Mouse (Mus musculus) lung, adult 2 months (tissue): Measurements from ENCODE around the gene Nipal4. TPM values are rescaled to one million over a fixed set of nuclear protein-coding genes. Genes with fewer than 3 reads are reported as not detected.

Experiments
- DNase-seq: peaks from one replicate; pipeline ENCODE4 v3.0.0; 2022
- H3K4me1 ChIP-seq: fragments of 200-500 bp; 2 replicates; pipeline ENCODE4 v1.6.1; 2011; ENCODE audit warnings: low read length; ENCODE audit not compliant: control insufficient read depth, insufficient read depth
- H3K4me3 ChIP-seq: fragments of 200-500 bp; replicated peaks from 2 replicates; pipeline ENCODE3; 2011; ENCODE audit warnings: low read depth, mild to moderate bottlenecking, control low read depth, low read length; ENCODE audit errors: extremely low read depth
- CTCF ChIP-seq: fragments of 200-500 bp; IDR thresholded peaks from 2 replicates; pipeline ENCODE4 v1.5.1; 2011; ENCODE audit warnings: mild to moderate bottlenecking, low read length, control low read depth; ENCODE audit not compliant: insufficient read depth
- POLR2A ChIP-seq: fragments of 200-500 bp; IDR thresholded peaks from 2 replicates; pipeline ENCODE4 v1.6.1; 2011; ENCODE audit warnings: low read depth, mild to moderate bottlenecking, control low read depth, low read length, borderline replicate concordance; ENCODE audit errors: extremely low read depth
- WGBS: fragments of 180-500 bp; shearing (Covaris S2); methylation state at CpG from one replicate; pipeline ENCODE4 v1.1.7; 2018; 5-methylcytosine and 5-hydroxymethylcytosine counted together
- polyA plus RNA-seq: library from polyadenylated mRNA; depleted of rRNA; stranded (reverse); fragments of >200 nt; gene quantifications from 2 replicates; pipeline ENCODE4 v1.2.3, GENCODE M21; 2012; rRNA removed

The Nipal4 gene
- polyA plus RNA-seq = 0.51 and 7.1 TPM in 2 replicates

DNA sequence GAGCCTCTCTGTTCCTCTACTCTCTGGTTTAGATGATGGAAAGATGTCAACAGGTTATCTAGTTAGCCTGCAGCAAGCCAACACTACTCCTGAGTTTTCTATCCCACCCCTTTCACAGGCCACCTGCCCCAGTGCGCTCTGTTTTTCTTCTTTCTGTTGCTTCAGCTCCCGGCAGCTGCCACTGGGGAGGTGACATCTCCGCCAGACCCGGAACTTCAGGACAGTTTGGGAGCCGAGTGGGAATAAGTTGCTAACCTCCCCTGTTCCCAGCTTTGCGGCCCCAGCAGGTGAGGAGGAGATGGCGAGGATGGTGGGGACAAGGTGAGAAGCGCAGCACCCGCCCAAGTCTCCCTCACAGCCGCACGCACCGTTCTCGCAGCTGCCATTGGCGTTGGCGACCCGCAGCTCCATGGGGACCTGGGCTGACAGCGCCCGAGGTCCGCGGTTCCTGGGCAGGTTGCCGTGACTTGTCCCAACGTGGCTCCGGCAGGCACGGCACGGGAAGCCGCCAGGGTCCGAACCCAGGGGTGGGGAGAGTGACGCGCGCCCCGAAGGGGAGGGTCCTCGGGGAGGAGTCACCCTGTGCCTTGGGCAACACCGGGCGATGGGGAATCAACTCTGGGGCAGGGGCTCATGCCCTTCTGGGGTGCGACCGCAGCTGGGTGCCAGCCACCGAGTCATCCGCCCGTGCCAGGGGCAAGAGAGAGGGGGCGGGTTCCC, at the start of gene Nipal4:
Gene Nipal4, minus strand, starts transcription at position 643 of the 720 bp plus-strand sequence.
- peaks cover 3% of the 10 kb centered on the region; the same call in 1 of the 2 replicates for H3K4me1 ChIP-seq
- no peak for DNase-seq
- no peak for TF ChIP-seq CTCF
- WGBS = 1% methylated on average over 40 of the region's 40 CpGs
- peak within 1 kb of the TSS; percentile 48 for H3K4me3 ChIP-seq

DNA sequence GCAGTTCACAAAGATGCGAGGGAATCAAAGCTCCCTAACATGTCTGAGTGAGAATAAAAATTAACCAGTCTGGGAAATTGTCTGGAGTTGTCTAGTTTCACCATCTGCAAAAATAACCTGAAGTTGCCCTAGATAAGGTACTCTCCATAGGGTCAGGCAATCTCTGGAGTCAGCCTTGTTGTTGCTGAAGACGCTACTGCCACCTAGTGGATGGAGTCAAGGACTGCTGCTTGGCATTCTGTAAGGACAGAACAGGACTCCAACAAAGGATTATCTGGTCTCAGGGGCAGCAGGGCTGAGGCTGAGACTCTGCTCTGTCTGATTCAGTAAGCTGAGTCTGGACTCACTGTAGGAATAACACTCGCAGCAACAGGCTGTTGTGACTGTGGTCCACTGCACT, 49.0 kb upstream of the Nipal4 start:
- DNase-seq = peak; percentile 17
- Histone ChIP-seq H3K4me3 (no peak overlapping the region), H3K4me1 (0 out of 2 replicates have a peak, but pooled peaks cover 2% of the 10 kb centered on the region)
- no peak for TF ChIP-seq POLR2A
- peak; percentile 97 for TF ChIP-seq CTCF
- 21% methylated on average over 3 of the region's 3 CpGs for WGBS

- Histone ChIP-seq H3K4me3 (no peak overlapping the region), H3K4me1 (0 out of 2 replicates have a peak, but pooled peaks cover 2% of the 10 kb centered on the region)
- TF ChIP-seq CTCF (no peak), POLR2A (no peak)
- WGBS = 57% methylated on average over 14 of the region's 14 CpGs
- no peak for DNase-seq
These were observed 48.3 kb upstream of the Nipal4 start for GRCm38 (mm10) chr11:46214368-46215230.

- DNase-seq = no peak
These were observed 47.5 kb upstream of the Nipal4 start for GRCm38 (mm10) chr11:46213844-46214243.

GRCm38 (mm10) chr11:46211858-46212257, 45.5 kb upstream of the Nipal4 start:
- H3K4me3 ChIP-seq = no peak overlapping the region
- no peak for TF ChIP-seq CTCF
- no peak for TF ChIP-seq POLR2A
- 0 out of 2 replicates have a peak, but pooled peaks cover 2% of the 10 kb centered on the region for H3K4me1 ChIP-seq
- 40% methylated on average over 3 of the region's 3 CpGs for WGBS
- no peak for DNase-seq

More at GRCm38 (mm10) chr11:46213844-46214243, 47.5 kb upstream of the Nipal4 start:
- WGBS = 40% methylated on average over 5 of the region's 5 CpGs
- Histone ChIP-seq H3K4me1 (0 out of 2 replicates have a peak, but pooled peaks cover 2% of the 10 kb centered on the region), H3K4me3 (no peak overlapping the region)
- no peak for TF ChIP-seq CTCF
- no peak for TF ChIP-seq POLR2A

GRCm38 (mm10) chr11:46209884-46210283, 43.6 kb upstream of the Nipal4 start:
- Histone ChIP-seq H3K4me1 (no peaks in the 10 kb centered on the region), H3K4me3 (no peak overlapping the region)
- DNase-seq = no peak
- WGBS = 82% methylated on average over 2 of the region's 2 CpGs
- TF ChIP-seq CTCF (no peak), POLR2A (no peak)

DNA sequence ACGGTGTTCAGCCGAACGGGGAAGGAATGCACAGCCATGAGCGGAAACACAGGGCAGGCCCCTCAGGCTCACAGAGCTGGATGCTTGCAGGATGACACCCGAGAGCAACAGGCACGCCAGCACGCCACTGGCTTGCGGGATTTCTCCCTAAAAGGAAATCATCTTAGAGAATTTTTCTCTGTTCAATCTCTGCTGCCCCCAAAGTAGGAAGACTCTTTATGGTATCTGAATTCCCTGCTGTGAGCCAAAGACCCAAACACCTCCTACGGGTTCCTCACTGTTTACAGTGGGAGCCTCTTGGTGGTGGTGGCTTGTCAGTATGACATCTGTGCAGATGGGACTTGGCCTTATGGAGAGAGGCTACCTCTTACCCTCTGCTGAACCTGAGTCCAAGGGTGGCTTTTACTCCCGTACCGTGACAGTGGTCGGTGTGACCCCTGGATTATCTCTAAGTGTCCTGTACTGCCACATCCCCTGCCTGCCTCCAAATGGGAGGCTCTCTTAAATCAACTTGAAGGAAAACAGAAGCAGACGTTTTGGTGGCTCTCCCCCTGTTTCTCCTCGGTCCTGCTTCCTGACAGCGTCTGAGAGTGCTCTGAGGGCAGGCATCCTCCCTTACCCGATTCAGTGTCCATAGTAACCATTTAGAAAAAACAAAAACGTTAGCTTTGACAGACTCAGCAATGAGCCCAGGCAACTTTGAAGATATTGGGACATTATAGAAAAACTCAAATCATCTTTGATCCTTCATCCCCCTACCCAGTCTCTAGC, 39.5 kb upstream of the Nipal4 start:
- WGBS = 46% methylated on average over 17 of the region's 17 CpGs
- Histone ChIP-seq H3K4me3 (no peak overlapping the region), H3K4me1 (no peaks in the 10 kb centered on the region)
- no peak for TF ChIP-seq CTCF
- TF ChIP-seq POLR2A = no peak
- DNase-seq = no peak

DNA sequence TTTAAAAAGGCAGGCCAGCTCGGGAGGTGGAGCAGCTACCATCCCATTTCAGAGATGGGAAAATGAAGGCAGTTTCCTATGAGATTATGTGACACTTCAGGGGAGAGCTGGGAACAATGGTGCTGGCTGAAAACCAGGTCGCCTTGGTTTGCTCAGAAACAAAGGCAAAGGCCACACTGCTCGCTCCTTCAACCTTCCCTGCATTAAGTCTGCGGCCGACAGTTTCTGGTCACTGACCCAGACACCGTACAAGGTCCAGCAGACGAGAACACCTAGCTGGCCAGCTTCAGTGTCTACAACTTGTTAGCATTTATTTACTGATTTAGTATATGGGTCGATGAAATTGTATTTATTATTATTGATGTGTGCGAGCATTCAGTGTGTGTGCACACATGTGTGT, 38.5 kb upstream of the Nipal4 start:
- H3K4me1 ChIP-seq = no peaks in the 10 kb centered on the region
- TF ChIP-seq CTCF (no peak), POLR2A (no peak)
- no peak for DNase-seq
- H3K4me3 ChIP-seq = no peak overlapping the region
- 89% methylated on average over 9 of the region's 9 CpGs for WGBS

DNA sequence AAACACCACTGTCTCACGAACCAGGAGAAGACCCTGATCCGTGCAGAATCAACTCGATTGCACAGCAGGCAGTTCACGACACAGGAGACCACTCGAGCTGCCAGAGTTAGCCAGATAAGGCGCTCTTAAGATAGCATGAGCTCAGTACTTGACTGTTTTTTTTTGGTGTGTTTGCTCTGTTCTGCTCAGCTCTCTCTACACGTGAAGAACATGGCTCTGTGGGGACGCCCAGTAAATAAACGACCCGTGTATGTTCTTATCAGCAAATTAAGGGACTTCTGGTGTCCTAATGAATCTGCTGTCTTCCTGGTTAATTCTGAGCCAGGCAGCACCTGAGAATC, 36.2 kb upstream of the Nipal4 start:
- Histone ChIP-seq H3K4me3 (no peak overlapping the region), H3K4me1 (no peaks in the 10 kb centered on the region)
- 45% methylated on average over 10 of the region's 10 CpGs for WGBS
- TF ChIP-seq CTCF (no peak), POLR2A (no peak)
- DNase-seq = peak; percentile 8
